Mouse (Mus musculus): ENCODE results near the gene Lmnb2. TPM values are rescaled to one million over a fixed set of nuclear protein-coding genes. Genes with fewer than 3 reads are reported as not detected.

The Lmnb2 gene
- polyA plus RNA-seq, 1 experiment from 2014 or later = 6.9 TPM

GRCm38 (mm10) chr10:80955536-80955935, 37.5 kb upstream of the Lmnb2 start:
- Histone ChIP-seq H3K36me3 (ENCODE audit: insufficient read depth, low read length) (no peaks in the 10 kb centered on the region), H3K4me3 (ENCODE audit: low read depth, low read length) (no peak overlapping the region), H3K9ac (replicated peaks; ENCODE audit: low read depth) (no peak overlapping the region), H3K9me3 (ENCODE audit: low read length) (no peaks in the 10 kb centered on the region), H3K4me1 (ENCODE audit: insufficient read depth, low read depth, low read length) (peaks cover 9% of the 10 kb centered on the region; the same call in 1 of the 2 replicates), H3K4me2 (replicated peaks; ENCODE audit: low read depth, low read length) (no peak overlapping the region), H3K27me3 (replicated peaks; ENCODE audit: insufficient read depth, low read length) (no peaks in the 10 kb centered on the region), H3K27ac (ENCODE audit: low read length) (no peak overlapping the region)
- WGBS = 14% methylated on average over 9 of the region's 9 CpGs
- DNase-seq (ENCODE audit: low spot score) (peak; percentile 81), ATAC-seq (peak; percentile 60)
- TF ChIP-seq EP300 (IDR thresholded peaks at IDR 0.05) (0 out of 2 replicates have a peak, but pooled peaks have one; percentile 26), CTCF (IDR thresholded peaks at IDR 0.05) (peak; percentile 92)

GRCm38 (mm10) chr10:80954843-80955242, 36.8 kb upstream of the Lmnb2 start:
- ATAC-seq (0 out of 2 replicates have a peak, but pooled peaks have one; percentile 1), DNase-seq (ENCODE audit: low spot score) (peak; percentile 19)
- Histone ChIP-seq H3K27ac (ENCODE audit: low read length) (peak overlapping the region; percentile 6; the same call in 1 of the 2 replicates), H3K4me3 (ENCODE audit: low read depth, low read length) (no peak overlapping the region), H3K4me1 (ENCODE audit: insufficient read depth, low read depth, low read length) (peaks cover 6% of the 10 kb centered on the region; the same call in 1 of the 2 replicates), H3K9ac (replicated peaks; ENCODE audit: low read depth) (no peak overlapping the region), H3K4me2 (replicated peaks; ENCODE audit: low read depth, low read length) (no peak overlapping the region), H3K9me3 (ENCODE audit: low read length) (no peaks in the 10 kb centered on the region), H3K27me3 (replicated peaks; ENCODE audit: insufficient read depth, low read length) (no peaks in the 10 kb centered on the region), H3K36me3 (ENCODE audit: insufficient read depth, low read length) (no peaks in the 10 kb centered on the region)
- TF ChIP-seq EP300 (IDR thresholded peaks at IDR 0.05) (no peak), CTCF (IDR thresholded peaks at IDR 0.05) (no peak)
- 38% methylated on average over 6 of the region's 6 CpGs for whole genome bisulfite sequencing

- peak overlapping the region; percentile 6; the same call in 1 of the 2 replicates for H3K27ac ChIP-seq (ENCODE audit: low read length)
- H3K4me2 ChIP-seq (replicated peaks; ENCODE audit: low read depth, low read length) = no peak overlapping the region
- H3K9me3 ChIP-seq (ENCODE audit: low read length) = no peaks in the 10 kb centered on the region
- ATAC-seq (no peak), DNase-seq (ENCODE audit: low spot score) (no peak)
- H3K36me3 ChIP-seq (ENCODE audit: insufficient read depth, low read length) = no peaks in the 10 kb centered on the region
- H3K4me3 ChIP-seq (ENCODE audit: low read depth, low read length) = no peak overlapping the region
- peaks cover 6% of the 10 kb centered on the region; the same call in 1 of the 2 replicates for H3K4me1 ChIP-seq (ENCODE audit: insufficient read depth, low read depth, low read length)
- TF ChIP-seq EP300 (IDR thresholded peaks at IDR 0.05) (no peak), CTCF (IDR thresholded peaks at IDR 0.05) (no peak)
- no peak overlapping the region for H3K9ac ChIP-seq (replicated peaks; ENCODE audit: low read depth)
- H3K27me3 ChIP-seq (replicated peaks; ENCODE audit: insufficient read depth, low read length) = no peaks in the 10 kb centered on the region
- 50% methylated on average over 13 of the region's 13 CpGs for WGBS
Observed at GRCm38 (mm10) chr10:80954415-80954814, 36.4 kb upstream of the Lmnb2 start.

GRCm38 (mm10) chr10:80952449-80952848, 34.4 kb upstream of the Lmnb2 start:
- peaks cover 15% of the 10 kb centered on the region for H3K4me1 ChIP-seq (ENCODE audit: insufficient read depth, low read depth, low read length)
- DNase-seq (ENCODE audit: low spot score) (no peak), ATAC-seq (no peak)
- H3K27me3 ChIP-seq (replicated peaks; ENCODE audit: insufficient read depth, low read length) = no peaks in the 10 kb centered on the region
- H3K36me3 ChIP-seq (ENCODE audit: insufficient read depth, low read length) = no peaks in the 10 kb centered on the region
- H3K4me2 ChIP-seq (replicated peaks; ENCODE audit: low read depth, low read length) = no peak overlapping the region
- H3K4me3 ChIP-seq (ENCODE audit: low read depth, low read length) = no peak overlapping the region
- WGBS = 72% methylated on average over 14 of the region's 15 CpGs
- H3K9me3 ChIP-seq (ENCODE audit: low read length) = no peaks in the 10 kb centered on the region
- TF ChIP-seq CTCF (IDR thresholded peaks at IDR 0.05) = no peak
- TF ChIP-seq EP300 (IDR thresholded peaks at IDR 0.05) = no peak
- H3K27ac ChIP-seq (ENCODE audit: low read length) = no peak overlapping the region
- no peak overlapping the region for H3K9ac ChIP-seq (replicated peaks; ENCODE audit: low read depth)

- Histone ChIP-seq H3K36me3 (ENCODE audit: insufficient read depth, low read length) (no peaks in the 10 kb centered on the region), H3K4me2 (replicated peaks; ENCODE audit: low read depth, low read length) (no peak overlapping the region), H3K9ac (replicated peaks; ENCODE audit: low read depth) (no peak overlapping the region), H3K27me3 (replicated peaks; ENCODE audit: insufficient read depth, low read length) (no peaks in the 10 kb centered on the region), H3K4me3 (ENCODE audit: low read depth, low read length) (no peak overlapping the region), H3K27ac (ENCODE audit: low read length) (no peak overlapping the region), H3K4me1 (ENCODE audit: insufficient read depth, low read depth, low read length) (peaks cover 18% of the 10 kb centered on the region), H3K9me3 (ENCODE audit: low read length) (no peaks in the 10 kb centered on the region)
- no peak for TF ChIP-seq EP300 (IDR thresholded peaks at IDR 0.05)
- no peak for TF ChIP-seq CTCF (IDR thresholded peaks at IDR 0.05)
- WGBS = 79% methylated on average over 10 of the region's 10 CpGs
- DNase-seq (ENCODE audit: low spot score) (no peak), ATAC-seq (no peak)
Observed at GRCm38 (mm10) chr10:80951761-80952390, 33.8 kb upstream of the Lmnb2 start.

GRCm38 (mm10) chr10:80950314-80950713, 32.3 kb upstream of the Lmnb2 start:
- ATAC-seq = no peak
- Histone ChIP-seq H3K4me1 (ENCODE audit: insufficient read depth, low read depth, low read length) (peaks cover 15% of the 10 kb centered on the region), H3K36me3 (ENCODE audit: insufficient read depth, low read length) (no peaks in the 10 kb centered on the region), H3K27me3 (replicated peaks; ENCODE audit: insufficient read depth, low read length) (no peaks in the 10 kb centered on the region), H3K9ac (replicated peaks; ENCODE audit: low read depth) (no peak overlapping the region), H3K4me2 (replicated peaks; ENCODE audit: low read depth, low read length) (no peak overlapping the region), H3K27ac (ENCODE audit: low read length) (no peak overlapping the region), H3K9me3 (ENCODE audit: low read length) (no peaks in the 10 kb centered on the region), H3K4me3 (ENCODE audit: low read depth, low read length) (no peak overlapping the region)
- WGBS = 43% methylated on average over 5 of the region's 5 CpGs
- DNase-seq (ENCODE audit: low spot score) = no peak
- TF ChIP-seq CTCF (IDR thresholded peaks at IDR 0.05) (no peak), EP300 (IDR thresholded peaks at IDR 0.05) (no peak)

All from lung, postnatal 0 days (tissue).